Mouse (Mus musculus) midbrain, embryonic 13.5 days (tissue): ENCODE data around the gene Zscan2. TPM values are rescaled to one million over a fixed set of nuclear protein-coding genes. Genes with fewer than 3 reads are reported as not detected.

Source experiments
- ATAC-seq: fragments of 200-750 bp; cut with Nextera tagmentation; 2 replicates; pipeline ENCODE4 v1.8.0; 2017; ENCODE audit warnings: mild to moderate bottlenecking, moderate TSS enrichment, moderate library complexity
- H3K27ac ChIP-seq: fragments of 300-500 bp; sonication (generic); 2 replicates; pipeline ENCODE4 v1.5.1; 2015; ENCODE audit warnings: inconsistent platforms, mild to moderate bottlenecking, moderate library complexity
- H3K27me3 ChIP-seq: fragments of 300-500 bp; sonication (generic); 2 replicates; pipeline ENCODE4 v1.6.1; 2015; ENCODE audit warnings: mild to moderate bottlenecking, inconsistent platforms
- H3K36me3 ChIP-seq: fragments of 300-500 bp; sonication (generic); 2 replicates; pipeline ENCODE4 v1.6.1; 2015; ENCODE audit warnings: mild to moderate bottlenecking, inconsistent platforms
- H3K4me1 ChIP-seq: fragments of 300-500 bp; sonication (generic); replicated peaks from 2 replicates; pipeline ENCODE4 v1.6.1; 2015; ENCODE audit warnings: inconsistent platforms
- H3K4me2 ChIP-seq: fragments of 300-500 bp; sonication (generic); replicated peaks from 2 replicates; pipeline ENCODE4 v1.6.1; 2015; ENCODE audit warnings: moderate library complexity, mild to moderate bottlenecking, inconsistent platforms
- H3K4me3 ChIP-seq: fragments of 300-500 bp; sonication (generic); replicated peaks from 2 replicates; pipeline ENCODE4 v1.5.1; 2015; ENCODE audit warnings: mild to moderate bottlenecking, inconsistent platforms
- H3K9ac ChIP-seq: fragments of 300-500 bp; sonication (generic); replicated peaks from 2 replicates; pipeline ENCODE4 v1.6.1; 2015; ENCODE audit warnings: mild to moderate bottlenecking, inconsistent platforms
- H3K9me3 ChIP-seq: fragments of 300-500 bp; sonication (generic); 2 replicates; pipeline ENCODE4 v1.6.1; 2016; ENCODE audit warnings: mild to moderate bottlenecking, inconsistent platforms
- WGBS: fragments of 180-500 bp; shearing (Covaris S2); methylation state at CpG from one replicate; pipeline ENCODE4 v1.1.7; 2015; 5-methylcytosine and 5-hydroxymethylcytosine counted together
- polyA plus RNA-seq: library from polyadenylated mRNA; unstranded; fragments of >200 nt; fragmentation: Nextera tagmentation; extraction: Ambion mirVana; gene quantifications from 2 replicates; pipeline ENCODE4 v1.2.1, GENCODE M21; 2015

The Zscan2 gene
- polyA plus RNA-seq, 1 experiment from 2014 or later = 6.1 TPM

- Histone ChIP-seq H3K4me3 (no peak overlapping the region), H3K27me3 (no peaks in the 10 kb centered on the region), H3K9me3 (no peaks in the 10 kb centered on the region), H3K9ac (0 out of 2 replicates have a peak overlapping the region, but pooled peaks have one; percentile 1), H3K27ac (no peak overlapping the region), H3K4me1 (peaks cover 60% of the 10 kb centered on the region), H3K4me2 (peak overlapping the region; percentile 85), H3K36me3 (peaks cover 65% of the 10 kb centered on the region)
- no peak for ATAC-seq
- WGBS = 85% methylated on average over 8 of the region's 8 CpGs
These were observed 4.1 kb downstream of the Zscan2 start for GRCm38 (mm10) chr7:80864831-80865230.

DNA sequence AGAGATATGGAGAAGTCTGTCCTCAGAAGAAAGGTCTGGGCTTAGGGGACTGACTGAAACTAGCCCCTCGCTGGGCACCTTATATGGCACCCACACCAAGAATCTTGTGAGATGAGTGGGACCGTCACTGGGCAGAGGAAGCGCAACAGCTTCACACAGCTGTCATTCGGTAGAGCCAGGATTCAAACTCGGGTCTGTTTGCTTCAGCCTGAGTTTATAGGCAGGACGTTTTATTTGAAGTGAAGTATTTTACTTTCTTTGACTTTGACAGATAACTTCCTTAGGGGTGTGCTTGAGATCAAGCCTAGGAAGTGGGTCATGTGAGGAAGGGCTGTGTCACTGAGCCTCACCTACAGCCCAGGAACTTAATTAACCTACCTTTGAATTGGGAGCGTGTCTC lies 4.8 kb downstream of the Zscan2 start:
- Histone ChIP-seq H3K36me3 (peaks cover 72% of the 10 kb centered on the region), H3K4me1 (peaks cover 57% of the 10 kb centered on the region), H3K9me3 (no peaks in the 10 kb centered on the region), H3K27me3 (no peaks in the 10 kb centered on the region), H3K4me3 (no peak overlapping the region), H3K4me2 (no peak overlapping the region), H3K27ac (no peak overlapping the region), H3K9ac (no peak overlapping the region)
- WGBS = 97% methylated on average over 7 of the region's 7 CpGs
- ATAC-seq = no peak

- Histone ChIP-seq H3K4me2 (no peak overlapping the region), H3K27ac (no peak overlapping the region), H3K36me3 (peaks cover 81% of the 10 kb centered on the region), H3K4me3 (no peak overlapping the region), H3K9me3 (no peaks in the 10 kb centered on the region), H3K4me1 (peaks cover 54% of the 10 kb centered on the region), H3K9ac (no peak overlapping the region), H3K27me3 (no peaks in the 10 kb centered on the region)
- 91% methylated on average over 7 of the region's 7 CpGs for WGBS
- ATAC-seq = no peak
These were observed 5.9 kb downstream of the Zscan2 start for GRCm38 (mm10) chr7:80866514-80867147.

DNA sequence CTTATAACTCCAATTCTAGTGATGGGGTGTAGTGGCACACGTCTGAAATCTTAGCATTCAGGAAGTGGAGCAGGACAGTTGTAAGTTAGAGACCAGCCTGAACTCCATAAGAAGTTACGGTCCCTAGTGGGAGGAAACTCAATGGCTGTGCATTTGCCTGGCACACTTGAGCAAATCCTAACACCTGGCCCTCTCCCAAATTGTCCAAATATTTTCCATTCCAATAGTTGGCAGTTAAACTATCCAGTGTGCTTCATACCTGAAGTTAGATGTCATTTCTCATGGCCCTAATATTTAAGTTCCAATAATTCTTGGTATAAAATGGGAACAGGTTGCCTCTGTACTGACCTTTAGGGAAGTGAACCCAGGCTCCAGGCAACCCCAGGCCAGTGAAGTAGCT lies 8.0 kb downstream of the Zscan2 start:
- no peak for ATAC-seq
- no peak overlapping the region for H3K9ac ChIP-seq
- 95% methylated on average over 2 of the region's 2 CpGs for WGBS
- H3K4me3 ChIP-seq = no peak overlapping the region
- H3K27me3 ChIP-seq = peaks cover 4% of the 10 kb centered on the region; the same call in 1 of the 2 replicates
- H3K4me2 ChIP-seq = no peak overlapping the region
- no peaks in the 10 kb centered on the region for H3K9me3 ChIP-seq
- H3K27ac ChIP-seq = no peak overlapping the region
- peaks cover 34% of the 10 kb centered on the region for H3K4me1 ChIP-seq
- H3K36me3 ChIP-seq = peaks cover 92% of the 10 kb centered on the region

DNA sequence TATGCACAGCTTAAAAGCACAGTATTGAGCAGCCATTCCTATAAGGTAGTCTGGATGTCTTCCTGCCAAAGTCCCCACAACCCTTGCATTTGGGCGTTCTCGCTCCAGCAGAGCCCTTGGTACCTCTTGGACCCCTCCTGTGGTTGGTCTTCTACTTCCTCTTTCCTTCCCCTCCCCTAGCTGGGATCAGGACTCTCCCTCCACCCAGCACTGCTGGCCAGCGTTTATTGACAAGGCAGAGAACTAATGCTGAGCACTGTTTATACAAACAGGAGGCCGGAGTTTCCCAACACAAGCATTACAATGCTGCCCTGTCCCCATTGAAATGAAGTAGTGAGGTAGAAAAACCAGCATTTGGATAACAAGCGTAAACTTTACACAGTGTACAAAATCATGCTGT lies 12.3 kb downstream of the Zscan2 start:
- WGBS = 86% methylated on average over 5 of the region's 5 CpGs
- no peak for ATAC-seq
- Histone ChIP-seq H3K27me3 (peaks cover 27% of the 10 kb centered on the region), H3K9ac (no peak overlapping the region), H3K9me3 (no peaks in the 10 kb centered on the region), H3K4me3 (no peak overlapping the region), H3K27ac (no peak overlapping the region), H3K4me1 (no peaks in the 10 kb centered on the region; the same call in 1 of the 2 replicates), H3K4me2 (no peak overlapping the region), H3K36me3 (peaks cover 96% of the 10 kb centered on the region)

DNA sequence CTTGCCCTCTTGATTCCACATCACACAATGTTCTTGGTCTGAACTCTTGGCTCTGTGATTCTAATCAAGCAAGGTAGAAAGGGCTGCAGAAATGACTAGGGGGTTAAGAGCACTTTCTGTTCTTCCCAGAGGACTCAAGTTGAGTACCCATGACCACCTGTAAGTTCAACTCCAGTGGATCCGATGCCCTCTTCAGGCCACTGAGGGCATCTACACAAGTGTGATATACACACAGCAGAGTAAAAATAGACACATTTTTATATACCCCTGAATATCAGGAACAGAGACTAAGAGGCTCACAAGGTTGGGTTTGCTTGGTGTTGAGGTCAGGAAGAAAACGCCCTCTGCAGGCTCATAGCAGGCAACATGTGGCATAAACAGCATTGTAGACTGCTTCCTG lies 12.9 kb downstream of the Zscan2 start:
- 97% methylated on average over 2 of the region's 2 CpGs for WGBS
- Histone ChIP-seq H3K4me2 (no peak overlapping the region), H3K36me3 (peaks cover 91% of the 10 kb centered on the region), H3K27ac (no peak overlapping the region), H3K9me3 (no peaks in the 10 kb centered on the region), H3K27me3 (peaks cover 27% of the 10 kb centered on the region), H3K4me3 (no peak overlapping the region), H3K4me1 (no peaks in the 10 kb centered on the region; the same call in 1 of the 2 replicates), H3K9ac (no peak overlapping the region)
- no peak for ATAC-seq

DNA sequence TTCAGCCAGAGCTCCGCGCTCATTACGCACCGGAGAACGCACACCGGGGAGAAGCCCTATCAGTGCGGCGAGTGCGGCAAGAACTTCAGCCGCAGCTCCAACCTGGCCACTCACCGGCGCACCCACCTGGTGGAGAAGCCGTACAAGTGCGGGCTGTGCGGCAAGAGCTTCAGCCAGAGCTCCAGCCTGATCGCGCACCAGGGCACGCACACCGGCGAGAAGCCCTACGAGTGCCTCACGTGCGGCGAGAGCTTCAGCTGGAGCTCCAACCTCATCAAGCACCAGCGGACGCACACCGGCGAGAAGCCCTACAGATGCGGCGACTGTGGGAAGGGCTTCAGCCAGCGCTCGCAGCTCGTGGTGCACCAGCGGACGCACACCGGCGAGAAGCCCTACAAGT lies 15.0 kb downstream of the Zscan2 start:
- H3K9ac ChIP-seq = no peak overlapping the region
- ATAC-seq = no peak
- no peaks in the 10 kb centered on the region for H3K9me3 ChIP-seq
- WGBS = 28% methylated on average over 37 of the region's 37 CpGs
- H3K27ac ChIP-seq = no peak overlapping the region
- H3K4me2 ChIP-seq = no peak overlapping the region
- no peak overlapping the region for H3K4me3 ChIP-seq
- H3K36me3 ChIP-seq = peaks cover 73% of the 10 kb centered on the region
- H3K27me3 ChIP-seq = peaks cover 27% of the 10 kb centered on the region
- H3K4me1 ChIP-seq = no peaks in the 10 kb centered on the region; the same call in 1 of the 2 replicates

GRCm38 (mm10) chr7:80882830-80883505 lies 22.2 kb downstream of the Zscan2 start:
- Histone ChIP-seq H3K9ac (no peak overlapping the region), H3K36me3 (peaks cover 5% of the 10 kb centered on the region), H3K27me3 (no peaks in the 10 kb centered on the region), H3K27ac (no peak overlapping the region), H3K4me3 (0 out of 2 replicates have a peak overlapping the region, but pooled peaks have one; percentile 10), H3K4me2 (peak overlapping the region; percentile 38), H3K9me3 (no peaks in the 10 kb centered on the region), H3K4me1 (peaks cover 7% of the 10 kb centered on the region)
- peak; percentile 86 for ATAC-seq
- WGBS = 25% methylated on average over 14 of the region's 14 CpGs

DNA sequence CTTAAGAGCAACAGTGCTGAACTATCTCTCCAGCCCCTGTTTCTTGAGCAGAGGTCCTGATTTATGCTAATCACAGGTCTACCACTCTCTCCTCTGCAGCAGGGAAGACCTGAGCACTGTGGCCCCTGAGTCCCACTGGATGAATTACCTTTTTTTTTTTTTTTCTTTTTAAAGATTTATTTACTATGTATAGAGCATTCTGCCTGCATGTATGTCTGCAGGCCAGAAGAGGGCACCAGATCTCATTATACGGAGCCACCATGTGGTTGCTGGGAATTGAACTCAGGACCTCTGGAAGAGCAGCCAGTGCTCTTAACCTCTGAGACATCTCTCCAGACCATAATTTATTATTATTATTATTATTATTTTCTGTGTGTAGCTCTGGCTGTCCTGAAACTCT lies 24.9 kb downstream of the Zscan2 start:
- H3K9ac ChIP-seq = no peak overlapping the region
- WGBS = 27% methylated on average over 1 of the region's 1 CpGs
- ATAC-seq = no peak
- H3K4me2 ChIP-seq = no peak overlapping the region
- peaks cover 5% of the 10 kb centered on the region for H3K36me3 ChIP-seq
- H3K27me3 ChIP-seq = no peaks in the 10 kb centered on the region
- no peak overlapping the region for H3K27ac ChIP-seq
- peaks cover 20% of the 10 kb centered on the region for H3K4me1 ChIP-seq
- H3K4me3 ChIP-seq = no peak overlapping the region
- H3K9me3 ChIP-seq = no peaks in the 10 kb centered on the region

- peak; percentile 28; the same call in 1 of the 2 replicates for ATAC-seq
- H3K4me3 ChIP-seq = no peak overlapping the region
- H3K36me3 ChIP-seq = peaks cover 34% of the 10 kb centered on the region
- H3K27ac ChIP-seq = peak overlapping the region; percentile 64
- H3K4me1 ChIP-seq = peaks cover 13% of the 10 kb centered on the region
- 81% methylated on average over 7 of the region's 7 CpGs for WGBS
- H3K9ac ChIP-seq = 0 out of 2 replicates have a peak overlapping the region, but pooled peaks have one; percentile 0
- H3K27me3 ChIP-seq = no peaks in the 10 kb centered on the region
- no peaks in the 10 kb centered on the region for H3K9me3 ChIP-seq
- H3K4me2 ChIP-seq = no peak overlapping the region
These were observed 27.9 kb downstream of the Zscan2 start for GRCm38 (mm10) chr7:80888595-80888994.

DNA sequence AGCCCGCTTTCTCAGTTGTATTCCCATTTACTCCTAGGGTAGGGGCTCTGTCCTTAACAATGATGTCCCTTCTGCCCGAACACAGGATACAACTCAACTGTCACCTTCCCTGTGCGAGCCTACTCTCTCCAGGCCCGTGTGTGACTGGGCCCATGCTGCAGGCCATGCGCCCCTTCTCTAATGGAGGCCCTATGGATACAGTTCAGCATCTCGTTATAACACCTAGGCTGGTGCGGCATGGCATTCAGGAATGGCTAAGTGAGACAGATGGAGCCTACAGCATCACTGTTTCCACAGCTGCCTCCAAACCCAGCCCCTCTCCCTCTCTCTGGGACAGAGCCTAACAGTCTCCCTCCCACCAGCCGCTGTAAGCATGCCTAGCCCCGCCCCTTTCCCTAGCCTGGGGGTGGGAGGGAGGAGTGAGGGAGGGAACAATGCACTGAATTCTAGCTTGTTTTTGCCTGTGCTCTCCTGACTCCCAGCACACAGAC lies 28.3 kb downstream of the Zscan2 start:
- H3K27me3 ChIP-seq = no peaks in the 10 kb centered on the region
- H3K4me1 ChIP-seq = peaks cover 13% of the 10 kb centered on the region
- H3K4me3 ChIP-seq = no peak overlapping the region
- ATAC-seq = peak; percentile 81
- peaks cover 39% of the 10 kb centered on the region for H3K36me3 ChIP-seq
- H3K9me3 ChIP-seq = no peaks in the 10 kb centered on the region
- WGBS = 43% methylated on average over 9 of the region's 9 CpGs
- peak overlapping the region; percentile 64 for H3K27ac ChIP-seq
- no peak overlapping the region for H3K4me2 ChIP-seq
- 0 out of 2 replicates have a peak overlapping the region, but pooled peaks have one; percentile 0 for H3K9ac ChIP-seq

DNA sequence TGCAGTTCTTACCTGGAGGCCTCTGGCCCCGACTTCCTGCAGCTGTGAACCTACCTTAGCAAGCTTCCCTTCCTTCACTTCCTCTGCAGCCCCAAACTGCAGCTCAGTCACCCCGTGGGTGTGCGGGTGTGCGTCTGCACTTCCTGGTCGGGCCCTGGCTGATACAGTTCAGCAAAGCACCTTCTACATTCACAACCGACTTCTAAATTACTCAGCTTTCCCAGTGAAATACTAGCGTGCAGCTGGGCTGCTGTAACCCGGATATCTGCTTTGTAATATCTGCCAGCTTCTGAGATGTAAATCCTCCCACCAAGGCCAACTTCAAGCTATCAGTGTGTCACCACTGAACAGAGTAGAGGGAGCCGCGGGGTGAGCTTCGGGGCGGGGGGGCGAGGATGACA lies 29.1 kb downstream of the Zscan2 start:
- Histone ChIP-seq H3K4me2 (no peak overlapping the region), H3K27ac (peak overlapping the region; percentile 64; the same call in 1 of the 2 replicates), H3K36me3 (peaks cover 47% of the 10 kb centered on the region), H3K4me1 (peaks cover 13% of the 10 kb centered on the region), H3K27me3 (no peaks in the 10 kb centered on the region), H3K9ac (no peak overlapping the region), H3K9me3 (no peaks in the 10 kb centered on the region), H3K4me3 (no peak overlapping the region)
- ATAC-seq = no peak
- 86% methylated on average over 13 of the region's 13 CpGs for WGBS
